13 mouse cellular contexts compared by ENCODE assay signal in the genomic region with DNA sequence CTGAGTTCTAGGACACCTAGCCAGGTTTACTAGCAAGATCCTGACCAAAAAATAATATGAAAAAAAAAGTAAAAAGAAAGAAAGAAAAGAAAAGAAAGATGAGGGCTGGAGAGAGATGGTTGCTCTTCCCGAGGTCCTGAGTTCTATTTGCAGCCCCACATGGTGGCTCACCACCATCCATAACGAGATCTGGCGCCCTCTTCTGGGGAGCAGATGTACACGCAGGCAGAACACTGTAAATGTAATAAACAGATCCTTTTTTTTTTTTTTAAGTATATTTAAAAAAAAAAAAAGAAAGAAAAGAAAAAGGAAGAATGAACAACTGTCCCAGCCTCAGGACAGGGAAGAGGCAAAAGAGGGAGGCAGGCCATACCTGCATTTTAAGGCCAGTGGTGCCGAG. TPM values are rescaled to one million over a fixed set of nuclear protein-coding genes. Genes with fewer than 3 reads are reported as not detected.
DNase-seq lines count a peak whose midpoint lies in the region; ATAC-seq and TF ChIP-seq lines count a peak whose summit lies in the region.
"Had no signal": no experiment of that assay in that cellular context is flagged by ENCODE, and none has a peak within 500 bp of the region (broad histone marks: within the 10 kb centered on the region; RNA-seq: fewer than 3 reads in every experiment).

No protein-coding gene starts in this region.

- no peak for TF ChIP-seq POLR2A in CH12.LX (IDR thresholded peaks at IDR 0.05; ENCODE audit: low read depth, low read length)
- TF ChIP-seq POLR2A in brain, embryonic 14.5 days (IDR thresholded peaks at IDR 0.05; ENCODE audit: borderline replicate concordance, extremely low read depth, insufficient read depth, insufficient read length, poor library complexity, severe bottlenecking), result no peak

- H3K36me3 ChIP-seq in CH12.LX (replicated peaks in 1 of 2; ENCODE audit: control insufficient read depth in 1 of 2, insufficient read depth in 1 of 2, low read length in 1 of 2), result no peaks in the 10 kb centered on the region
- H3K36me3 ChIP-seq: kidney, embryonic 15.5 days; midbrain, embryonic 12.5 days had no signal

- in situ Hi-C loops in CH12.LX (cut with MboI; ENCODE audit: low pct_ligation_motif_present, low pct_unique_long_range_greater_than_20kb, low sequenced_read_pairs), result loop anchor here (5.0 kb wide), 2 partner anchors 36 to 146 kb away; no protein-coding TSS in a partner anchor

- no peaks in the 10 kb centered on the region for H3K79me2 ChIP-seq in CH12.LX (replicated peaks; ENCODE audit: control insufficient read depth, extremely low read depth, insufficient read depth, poor library complexity, severe bottlenecking)

- H3K27me3 ChIP-seq in CH12.LX (replicated peaks), result peaks cover 43% of the 10 kb centered on the region
- H3K27me3 ChIP-seq: kidney, embryonic 15.5 days; midbrain, embryonic 12.5 days had no signal

- no peak overlapping the region for H3K27ac ChIP-seq in layer of hippocampus, adult 2 months
- no peak overlapping the region for H3K27ac ChIP-seq in CH12.LX (ENCODE audit: insufficient read depth, low read depth)
- H3K27ac ChIP-seq: kidney, embryonic 15.5 days; midbrain, embryonic 12.5 days had no signal

- TF ChIP-seq RAD21 in CH12.LX (IDR thresholded peaks at IDR 0.05; ENCODE audit: low read depth, low read length), result peak; percentile 21

- no peak overlapping the region for H3K4me3 ChIP-seq in layer of hippocampus, adult 2 months
- H3K4me3 ChIP-seq in CH12.LX (replicated peaks in 1 of 3; ENCODE audit: low read depth in 2 of 3, low read length in 2 of 3, poor library complexity in 1 of 3), result no peak overlapping the region
- H3K4me3 ChIP-seq: kidney, embryonic 15.5 days; midbrain, embryonic 12.5 days had no signal

- peaks cover 13% of the 10 kb centered on the region for H3K9me3 ChIP-seq in CH12.LX (replicated peaks; ENCODE audit: low read length)
- H3K9me3 ChIP-seq: kidney, embryonic 15.5 days; midbrain, embryonic 12.5 days had no signal

- H3K4me1 ChIP-seq in CH12.LX (ENCODE audit: control insufficient read depth in 1 of 2, insufficient read depth in 2 of 2), result peaks cover 3 to 12% of the 10 kb centered on the region in 2 experiments; a peak in 2 of 4 replicates
- H3K4me1 ChIP-seq: midbrain, embryonic 12.5 days had no signal

- no peak for TF ChIP-seq EP300 in CH12.LX (IDR thresholded peaks at IDR 0.05; ENCODE audit: low read length)

- no peak for DNase-seq in layer of hippocampus, adult 2 months (ENCODE audit: low spot score in 2 of 2)
- no peak for DNase-seq in layer of hippocampus, postnatal 36 days
- DNase-seq in 416B (ENCODE audit: low read depth) (peak; percentile 53), CH12.LX (ENCODE audit: extremely low read depth) (no peak)
- no peak for DNase-seq in brain, embryonic 14.5 days (ENCODE audit: low read depth)
- DNase-seq in retina, embryonic 14.5 days (ENCODE audit: low spot score), result no peak
- no peak for DNase-seq in gastrocnemius, postnatal 4 days (ENCODE audit: low spot score in 2 of 2)
- DNase-seq: heart, postnatal 4 days; right cerebral cortex, postnatal 4 days had no signal

- no peak overlapping the region for H3K9ac ChIP-seq in CH12.LX (ENCODE audit: insufficient read depth, low read depth)
- H3K9ac ChIP-seq: kidney, embryonic 15.5 days; midbrain, embryonic 12.5 days had no signal

- no peak overlapping the region for H3K4me2 ChIP-seq in CH12.LX (ENCODE audit: insufficient read depth, low read depth, poor library complexity, severe bottlenecking)
- H3K4me2 ChIP-seq: kidney, embryonic 15.5 days; midbrain, embryonic 12.5 days had no signal

- no peak for ATAC-seq in inflammation-experienced regulatory T-cells, adult 6 months
- ATAC-seq: forebrain, embryonic 16.5 days had no signal

- peak; percentile 69 for TF ChIP-seq CTCF in layer of hippocampus, adult 2 months (conservative IDR thresholded peaks at IDR 0.05)
- TF ChIP-seq CTCF in CH12.LX (conservative IDR thresholded peaks at IDR 0.05 in 1 of 2, IDR thresholded peaks at IDR 0.05 in 1 of 2; ENCODE audit: low read depth in 2 of 2, low read length in 2 of 2), result peak in 1 of 2 experiments; percentile 58; a peak in 2 of 4 replicates
- peak; percentile 51; the same call in 1 of the 2 replicates for TF ChIP-seq CTCF in brain, embryonic 14.5 days (IDR thresholded peaks at IDR 0.05; ENCODE audit: borderline replicate concordance, extremely low read depth, insufficient read depth, insufficient read length)

- dilution Hi-C loops in CH12.LX (cut with MboI; ENCODE audit: extremely low pct_ligation_motif_present, extremely low pct_unique_long_range_greater_than_20kb, low sequenced_read_pairs), result loop anchor here (25.0 kb wide), 1 partner anchor 209 kb away; no protein-coding TSS in a partner anchor

TF ChIP-seq in CH12.LX, 34 proteins besides CTCF, POLR2A, EP300 and RAD21:
- no peak for TF ChIP-seq CHD1 (IDR thresholded peaks at IDR 0.05; ENCODE audit: low read depth, low read length)
- peak; percentile 56 for TF ChIP-seq ZNF384 (IDR thresholded peaks at IDR 0.05; ENCODE audit: low read depth, low read length)
- TF ChIP-seq E2F4 (IDR thresholded peaks at IDR 0.05; ENCODE audit: insufficient replicate concordance, low read depth, low read length), result no peak
- peak; percentile 32; the same call in 1 of the 2 replicates for TF ChIP-seq SMC3 (IDR thresholded peaks at IDR 0.05; ENCODE audit: low read depth, low read length)

RNA-seq across cellular contexts. Expression of gene Cebpb, which starts 10.1 kb away (rescaled TPM):
- 10 to 100 TPM; 25.8 to 32.0 TPM for total RNA-seq in layer of hippocampus, adult 2 months (2021)
- total RNA-seq in layer of hippocampus, postnatal 36 days (2021), result 10 to 100 TPM; 32.6 to 34.3 TPM
- total RNA-seq in CH12.LX (2012; rRNA removed) (2.3 and 6.2 TPM in 2 replicates), CH12.LX (2014; rRNA removed) (0.19 TPM in 1 of 2 replicates, not detected in the other)
- 0.24 TPM in 1 of 2 replicates, not detected in the other for polyA plus RNA-seq in CH12.LX (2012; ENCODE audit: insufficient read length, low read depth)
- 5.8 and 6.5 TPM in 2 replicates for polyA plus RNA-seq in brain, embryonic 14.5 days (2012; rRNA removed)
- polyA plus RNA-seq in inflammation-experienced regulatory T-cells, adult 6 months (2017; shearing (Covaris generic)), result 1 to 10 TPM in 2 of 3 experiments, under 1 TPM in 1; 0.65 to 3.2 (median 2.1) TPM
- 10 to 100 TPM; 25.7 to 35.7 TPM for total RNA-seq in gastrocnemius, postnatal 4 days (2021)

RNA-seq across cellular contexts. Expression of gene Tmem189, which starts 11.0 kb away (rescaled TPM):
- total RNA-seq in layer of hippocampus, adult 2 months (2021), result 10 to 100 TPM; 43.6 to 46.9 TPM
- total RNA-seq in layer of hippocampus, postnatal 36 days (2021), result 10 to 100 TPM; 46.2 to 51.6 TPM
- total RNA-seq in CH12.LX (2012; rRNA removed) (30.9 and 31.0 TPM in 2 replicates), CH12.LX (2014; rRNA removed) (25.1 and 27.9 TPM in 2 replicates)
- 29.4 and 29.5 TPM in 2 replicates for polyA plus RNA-seq in CH12.LX (2012; ENCODE audit: insufficient read length, low read depth)
- 51.2 and 57.2 TPM in 2 replicates for polyA plus RNA-seq in brain, embryonic 14.5 days (2012; rRNA removed)
- 10 to 100 TPM; 12.5 to 16.8 (median 12.8) TPM for polyA plus RNA-seq in inflammation-experienced regulatory T-cells, adult 6 months (2017; shearing (Covaris generic))
- 10 to 100 TPM; 27.4 to 28.0 TPM for total RNA-seq in gastrocnemius, postnatal 4 days (2021)

RNA-seq across cellular contexts. Expression of gene Gm20431, which starts 17.3 kb away (rescaled TPM):
- 10 to 100 TPM; 36.5 to 44.2 TPM for total RNA-seq in layer of hippocampus, adult 2 months (2021)
- total RNA-seq in layer of hippocampus, postnatal 36 days (2021), result 10 to 100 TPM; 39.4 to 47.0 TPM
- total RNA-seq in CH12.LX (2012; rRNA removed), result 10.3 and 15.0 TPM in 2 replicates
- not detected in 2 replicates for total RNA-seq in CH12.LX (2014; rRNA removed)
- polyA plus RNA-seq in CH12.LX (2012; ENCODE audit: insufficient read length, low read depth), result 2.4 TPM in 1 of 2 replicates, not detected in the other
- 3.5 and 9.4 TPM in 2 replicates for polyA plus RNA-seq in brain, embryonic 14.5 days (2012; rRNA removed)
- not detected for polyA plus RNA-seq in inflammation-experienced regulatory T-cells, adult 6 months (2017; shearing (Covaris generic))
- total RNA-seq in gastrocnemius, postnatal 4 days (2021), result 10 to 100 TPM; 20.3 to 22.9 TPM

RNA-seq across cellular contexts. Expression of gene Ube2v1, which starts 46.7 kb away (rescaled TPM):
- 100 to 1,000 TPM; 216 to 232 TPM for total RNA-seq in layer of hippocampus, adult 2 months (2021)
- 100 to 1,000 TPM; 208 to 231 TPM for total RNA-seq in layer of hippocampus, postnatal 36 days (2021)
- 126 TPM in 2 replicates for total RNA-seq in CH12.LX (2012; rRNA removed)
- total RNA-seq in CH12.LX (2014; rRNA removed), result 84.0 and 92.8 TPM in 2 replicates
- 157 and 184 TPM in 2 replicates for polyA plus RNA-seq in CH12.LX (2012; ENCODE audit: insufficient read length, low read depth)
- 144 and 183 TPM in 2 replicates for polyA plus RNA-seq in brain, embryonic 14.5 days (2012; rRNA removed)
- polyA plus RNA-seq in inflammation-experienced regulatory T-cells, adult 6 months (2017; shearing (Covaris generic)), result 100 to 1,000 TPM; 370 to 426 (median 380) TPM
- total RNA-seq in gastrocnemius, postnatal 4 days (2021), result 100 to 1,000 TPM; 183 to 193 TPM
